Mouse (Mus musculus) kidney, adult 2 months (tissue): Measurements from ENCODE around the gene ccdc198.

Source experiments
- CTCF ChIP-seq: fragments of 200-500 bp; conservative IDR thresholded peaks from 2 replicates; pipeline ENCODE4 v1.5.1; 2011; ENCODE audit warnings: low read depth, mild to moderate bottlenecking, control low read depth, low read length, moderate library complexity, mixed read lengths; ENCODE audit not compliant: insufficient read depth, insufficient read length
- POLR2A ChIP-seq: fragments of 200-500 bp; IDR thresholded peaks from one replicate; pipeline ENCODE4 v1.6.1; 2011; ENCODE audit warnings: low read depth, low read length, control low read depth

DNA sequence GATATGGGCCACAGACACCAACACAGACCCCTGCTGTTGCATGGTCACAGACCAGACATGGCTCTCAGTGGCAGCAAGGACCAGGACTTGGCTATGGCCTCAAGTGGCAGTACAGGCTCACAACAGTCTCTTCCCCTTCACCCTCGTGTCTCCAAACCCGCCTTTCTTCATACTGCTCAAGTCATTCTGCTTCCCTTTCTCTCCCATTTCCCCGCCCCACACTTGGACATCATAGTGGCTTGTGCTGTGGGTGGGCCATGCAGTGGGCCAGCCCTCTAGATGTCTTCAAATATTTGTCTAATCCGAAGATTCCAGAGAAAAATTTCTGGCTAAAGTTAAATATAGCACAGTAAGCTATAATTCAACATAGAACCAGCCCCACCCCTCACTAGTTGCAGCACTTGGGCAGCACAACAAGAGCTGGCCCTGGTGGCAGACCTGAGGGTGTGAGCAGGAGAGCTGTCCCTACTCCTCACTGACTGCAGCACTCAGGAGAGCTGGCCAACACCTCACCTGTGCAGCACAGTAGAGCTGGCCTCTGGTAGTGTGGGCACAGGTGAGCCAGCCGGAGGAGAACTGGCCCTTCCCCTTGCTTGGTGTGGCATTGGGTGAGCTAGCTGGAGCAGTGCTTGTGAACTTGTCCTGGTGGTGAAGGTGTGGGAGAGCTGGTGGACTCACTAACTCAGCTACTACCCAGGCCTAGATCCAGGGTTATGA lies 20.2 kb upstream of the ccdc198 start:
- TF ChIP-seq POLR2A (no peak), CTCF (no peak)
